Mouse (Mus musculus): ENCODE measurements around the gene Cyp8b1.

The Cyp8b1 gene

GRCm38 (mm10) chr9:121914226-121914757 is 1.8 kb downstream of the Cyp8b1 start:
- DNase-seq, result no peak

- DNase-seq, result no peak
Observed at GRCm38 (mm10) chr9:121912786-121913185, 3.3 kb downstream of the Cyp8b1 start.

GRCm38 (mm10) chr9:121911196-121911595 is 4.9 kb downstream of the Cyp8b1 start:
- no peak for DNase-seq

- DNase-seq, result peak; percentile 40 to 57
Observed at GRCm38 (mm10) chr9:121909635-121910034, 6.5 kb downstream of the Cyp8b1 start.

GRCm38 (mm10) chr9:121908321-121908720 is 7.8 kb downstream of the Cyp8b1 start:
- peak in 1 of 2 experiments; percentile 1 for DNase-seq

GRCm38 (mm10) chr9:121907356-121908070 is 8.6 kb downstream of the Cyp8b1 start:
- DNase-seq, result peak in 1 of 2 experiments; percentile 3

GRCm38 (mm10) chr9:121906456-121906855 is 9.6 kb downstream of the Cyp8b1 start:
- DNase-seq, result no peak

- DNase-seq, result peak in 1 of 2 experiments; percentile 4
Observed at GRCm38 (mm10) chr9:121905556-121906185, 10.4 kb downstream of the Cyp8b1 start.

GRCm38 (mm10) chr9:121904946-121905345 is 11.2 kb downstream of the Cyp8b1 start:
- peak in 1 of 2 experiments; percentile 4 for DNase-seq

GRCm38 (mm10) chr9:121904319-121904718 is 11.8 kb downstream of the Cyp8b1 start:
- no peak for DNase-seq

- DNase-seq, result no peak
Observed at GRCm38 (mm10) chr9:121903476-121904305, 12.4 kb downstream of the Cyp8b1 start.

- no peak for DNase-seq
Observed at GRCm38 (mm10) chr9:121901710-121902700, 14.1 kb downstream of the Cyp8b1 start.

GRCm38 (mm10) chr9:121900282-121900855 is 15.7 kb downstream of the Cyp8b1 start:
- no peak for DNase-seq

- no peak for DNase-seq
Observed at GRCm38 (mm10) chr9:121899306-121899705, 16.8 kb downstream of the Cyp8b1 start.

- no peak for DNase-seq
Observed at GRCm38 (mm10) chr9:121898245-121898644, 17.9 kb downstream of the Cyp8b1 start, which contains the start of gene Ackr2. Gene Ackr2, plus strand, starts transcription at chr9:121898355.

- DNase-seq, result no peak
Observed at GRCm38 (mm10) chr9:121896820-121897219, 19.3 kb downstream of the Cyp8b1 start.

- no peak for DNase-seq
Observed at GRCm38 (mm10) chr9:121895392-121895993, 20.6 kb downstream of the Cyp8b1 start.

GRCm38 (mm10) chr9:121894447-121894846 is 21.7 kb downstream of the Cyp8b1 start:
- DNase-seq, result no peak

GRCm38 (mm10) chr9:121892057-121892687 is 23.9 kb downstream of the Cyp8b1 start:
- no peak for DNase-seq

- no peak for DNase-seq
Observed at GRCm38 (mm10) chr9:121891301-121891700, 24.8 kb downstream of the Cyp8b1 start.
